Mouse (Mus musculus) embryo, embryonic 11.5 days (tissue): ENCODE results near the gene Vps50.
"Not testable (repeated sequence)": the region's sequence is repeated elsewhere in the genome, so short reads cannot be mapped to it uniquely, and the experiment has no call there.

Experiments
- DNase-seq: peaks from one replicate; pipeline ENCODE4 v3.0.0-alpha.2; 2012; ENCODE audit warnings: low read depth, low spot score

The Vps50 gene

GRCm38 (mm10) chr6:3536048-3536447, 37.9 kb downstream of the Vps50 start:
- no peak for DNase-seq

- no peak for DNase-seq
These were observed 41.3 kb downstream of the Vps50 start for GRCm38 (mm10) chr6:3539470-3539869.

- DNase-seq = no peak
These were observed 45.7 kb downstream of the Vps50 start for GRCm38 (mm10) chr6:3543862-3544261.

- DNase-seq = no peak
These were observed 46.8 kb downstream of the Vps50 start for GRCm38 (mm10) chr6:3544970-3545369.

GRCm38 (mm10) chr6:3548959-3549358, 50.8 kb downstream of the Vps50 start:
- DNase-seq = no peak

- no peak for DNase-seq
These were observed 51.8 kb downstream of the Vps50 start for GRCm38 (mm10) chr6:3549992-3550391.

- DNase-seq = not testable (repeated sequence)
These were observed 54.5 kb downstream of the Vps50 start for GRCm38 (mm10) chr6:3552681-3553080.

- no peak for DNase-seq
These were observed 59.0 kb downstream of the Vps50 start for GRCm38 (mm10) chr6:3557177-3557576.

- no peak for DNase-seq
These were observed 61.8 kb downstream of the Vps50 start for GRCm38 (mm10) chr6:3560009-3560408.

GRCm38 (mm10) chr6:3562301-3562700, 64.1 kb downstream of the Vps50 start:
- no peak for DNase-seq

GRCm38 (mm10) chr6:3564118-3564517, 65.9 kb downstream of the Vps50 start:
- not testable (repeated sequence) for DNase-seq

- DNase-seq = no peak
These were observed 66.8 kb downstream of the Vps50 start for GRCm38 (mm10) chr6:3565005-3565404.

- no peak for DNase-seq
These were observed 67.5 kb downstream of the Vps50 start for GRCm38 (mm10) chr6:3565667-3566066.

GRCm38 (mm10) chr6:3567071-3567610, 69.0 kb downstream of the Vps50 start:
- DNase-seq = no peak

- DNase-seq = no peak
These were observed 74.1 kb downstream of the Vps50 start for GRCm38 (mm10) chr6:3572221-3572815.

- DNase-seq = no peak
These were observed 75.6 kb downstream of the Vps50 start for GRCm38 (mm10) chr6:3573787-3574186.

- no peak for DNase-seq
These were observed 87.2 kb downstream of the Vps50 start for GRCm38 (mm10) chr6:3585402-3585801.

- no peak for DNase-seq
These were observed 92.2 kb downstream of the Vps50 start for GRCm38 (mm10) chr6:3590289-3590904.

GRCm38 (mm10) chr6:3594246-3594645, 96.1 kb downstream of the Vps50 start:
- DNase-seq = no peak

- no peak for DNase-seq
These were observed 114.6 kb downstream of the Vps50 start for GRCm38 (mm10) chr6:3612827-3613226.

- DNase-seq = peak; percentile 4
These were observed 122.5 kb downstream of the Vps50 start for GRCm38 (mm10) chr6:3620428-3621387.
